Mouse (Mus musculus) intestine, embryonic 14.5 days (tissue): ENCODE data around the gene Sec11a. TPM values are rescaled to one million over a fixed set of nuclear protein-coding genes. Genes with fewer than 3 reads are reported as not detected.

Experiments used
- polyA plus RNA-seq: library from polyadenylated mRNA; unstranded; fragments of >200 nt; fragmentation: Nextera tagmentation; extraction: Ambion mirVana; gene quantifications from 2 replicates; pipeline ENCODE4 v1.2.1, GENCODE M21; 2014

Gene Sec11a
- polyA plus RNA-seq, 1 experiment from 2014 or later, result 218 TPM

Other genes starting within 250 kb of the Sec11a start
- gene Iqgap1, start 121.8 kb downstream of the Sec11a start, polyA plus RNA-seq, result 81.7 and 82.5 TPM in 2 replicates
- gene Zscan2, start 86.9 kb downstream of the Sec11a start, polyA plus RNA-seq, result 2.4 and 3.3 TPM in 2 replicates
- 34.4 and 37.9 TPM in 2 replicates for gene Wdr73, start 46.5 kb downstream of the Sec11a start, polyA plus RNA-seq
- 7.1 and 7.4 TPM in 2 replicates for gene Nmb, start 42.7 kb downstream of the Sec11a start, polyA plus RNA-seq
- 14.7 and 16.3 TPM in 2 replicates for gene Zfp592, start 45.9 kb upstream of the Sec11a start, polyA plus RNA-seq
- 1.2 and 1.4 TPM in 2 replicates for gene Alpk3, start 109.8 kb upstream of the Sec11a start, polyA plus RNA-seq
- gene Slc28a1, start 167.0 kb upstream of the Sec11a start, polyA plus RNA-seq, result 0.48 and 1.1 TPM in 2 replicates